Mouse (Mus musculus) layer of hippocampus, adult 18-20 months (tissue): ENCODE results near the gene Plekhg5. TPM values are rescaled to one million over a fixed set of nuclear protein-coding genes. Genes with fewer than 3 reads are reported as not detected.

Experiments used
- DNase-seq, 2 experiments: peaks; one replicate each; pipeline ENCODE4 v3.0.0; 2022; ENCODE audit warnings: low spot score in 2 of 2
- total RNA-seq, 2 experiments: library from RNA; stranded (reverse); gene quantifications; 2 replicates each; pipeline ENCODE4 v1.2.3; 2021

Plekhg5 gene
- total RNA-seq, 2 experiments from 2014 or later = 147 to 149 TPM

- no peak for DNase-seq
These were observed 71.3 kb downstream of the Plekhg5 start for GRCm38 (mm10) chr4:152143632-152144031.

GRCm38 (mm10) chr4:152145473-152145872 is 73.2 kb downstream of the Plekhg5 start:
- DNase-seq = no peak

GRCm38 (mm10) chr4:152146033-152146827 is 73.9 kb downstream of the Plekhg5 start:
- no peak for DNase-seq

GRCm38 (mm10) chr4:152150546-152150945 is 78.2 kb downstream of the Plekhg5 start:
- no peak for DNase-seq

GRCm38 (mm10) chr4:152151451-152151965 is 79.2 kb downstream of the Plekhg5 start:
- DNase-seq = no peak

GRCm38 (mm10) chr4:152151966-152152544 is 79.8 kb downstream of the Plekhg5 start, which contains the start of gene Espn:
Gene Espn, minus strand, starts transcription at chr4:152152371.
- no peak for DNase-seq

GRCm38 (mm10) chr4:152153771-152154177 is 81.5 kb downstream of the Plekhg5 start:
- peak; percentile 64 to 81 for DNase-seq

- no peak for DNase-seq
These were observed 82.7 kb downstream of the Plekhg5 start for GRCm38 (mm10) chr4:152155019-152155418.

- peak in 1 of 2 experiments; percentile 65 for DNase-seq
These were observed 85.7 kb downstream of the Plekhg5 start for GRCm38 (mm10) chr4:152157779-152158584.

- DNase-seq = no peak
These were observed 86.4 kb downstream of the Plekhg5 start, which contains the start of gene Hes2 for GRCm38 (mm10) chr4:152158585-152159284. Gene Hes2, plus strand, starts transcription at chr4:152158867.

GRCm38 (mm10) chr4:152159285-152159678 is 87.0 kb downstream of the Plekhg5 start:
- DNase-seq = no peak

- no peak for DNase-seq
These were observed 88.5 kb downstream of the Plekhg5 start for GRCm38 (mm10) chr4:152160748-152161147.

GRCm38 (mm10) chr4:152161601-152162000 is 89.3 kb downstream of the Plekhg5 start:
- DNase-seq = no peak

GRCm38 (mm10) chr4:152162748-152163147 is 90.5 kb downstream of the Plekhg5 start:
- no peak for DNase-seq

Other genes with a start within 250 kb of the Plekhg5 start
- 100 to 1,000 TPM; 279 to 302 TPM for gene Camta1, start 210.6 kb upstream of the Plekhg5 start, total RNA-seq
- gene Dnajc11, start 138.8 kb upstream of the Plekhg5 start, total RNA-seq = 10 to 100 TPM; 65.4 to 67.7 TPM
- gene Thap3, start 83.5 kb upstream of the Plekhg5 start, total RNA-seq = 10 to 100 TPM; 24.4 to 28.2 TPM
- gene Phf13, start 76.2 kb upstream of the Plekhg5 start, total RNA-seq = 10 to 100 TPM; 12.6 to 12.8 TPM
- 10 to 100 TPM; 22.2 to 24.4 TPM for gene Klhl21, start 63.7 kb upstream of the Plekhg5 start, total RNA-seq
- 10 to 100 TPM; 11.2 to 12.8 TPM for gene Zbtb48, start 44.8 kb upstream of the Plekhg5 start, total RNA-seq
- gene Tas1r1, start 33.9 kb upstream of the Plekhg5 start, total RNA-seq = under 1 TPM; 0.41 to 0.64 TPM
- 10 to 100 TPM; 18.3 to 19.3 TPM for gene Nol9, start 33.2 kb upstream of the Plekhg5 start, total RNA-seq
- gene Tnfrsf25, start 43.4 kb downstream of the Plekhg5 start, total RNA-seq = 10 to 100 TPM; 40.4 to 49.5 TPM
- gene Espn, start 79.9 kb downstream of the Plekhg5 start, total RNA-seq = 1 to 10 TPM; 2.8 to 3.0 TPM
- not detected for gene Hes2, start 86.4 kb downstream of the Plekhg5 start, total RNA-seq
- 100 to 1,000 TPM; 329 to 352 TPM for gene Acot7, start 105.6 kb downstream of the Plekhg5 start, total RNA-seq
- 1 to 10 TPM; 5.0 to 6.5 TPM for gene Gpr153, start 201.7 kb downstream of the Plekhg5 start, total RNA-seq
- not detected for gene Hes3, start 219.2 kb downstream of the Plekhg5 start, total RNA-seq
- gene Icmt, start 224.7 kb downstream of the Plekhg5 start, total RNA-seq = 10 to 100 TPM; 41.6 to 45.4 TPM
- 10 to 100 TPM in 1 of 2 experiments, 1 to 10 TPM in 1; 8.1 to 10.2 TPM for gene Rnf207, start 246.5 kb downstream of the Plekhg5 start, total RNA-seq